Mouse (Mus musculus): ENCODE measurements at regions not wholly inside any gene's neighbourhood (a gene's known extent, or its start where the extent isn't known, plus 50 kb on each side); places are given as distances from the start of the nearest gene placed in this dataset.
A peak's percentile ranks its signal among the peaks of the same experiment; 100 is the strongest.

DNA sequence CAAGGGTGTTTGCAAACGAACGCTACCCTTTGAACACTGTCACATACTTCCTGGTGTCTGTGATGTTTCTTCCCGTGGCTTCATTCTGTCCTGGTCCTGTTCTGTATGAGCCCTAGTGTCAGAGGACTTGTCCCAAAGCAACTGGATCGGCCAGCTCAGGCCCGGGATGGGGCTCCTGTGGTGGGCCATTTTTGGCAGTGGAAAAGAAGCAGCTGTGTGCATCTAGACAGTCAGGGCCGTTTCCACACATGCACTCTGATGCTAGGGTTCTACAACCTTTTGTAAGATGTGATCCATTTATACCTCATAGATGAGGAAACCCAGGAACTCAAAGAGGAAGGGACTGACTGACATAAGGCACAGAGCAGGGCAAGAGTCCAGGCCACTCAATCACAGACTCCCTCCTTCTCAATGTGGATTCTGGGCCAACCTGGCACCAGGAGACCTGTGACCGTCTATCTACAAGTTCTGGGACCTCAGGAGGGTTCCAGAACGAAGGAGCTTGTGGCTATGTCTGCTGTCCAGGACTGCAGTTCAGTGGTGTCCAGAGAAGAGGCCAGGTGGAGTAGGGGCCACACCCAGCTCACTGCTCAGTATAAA lies 155.2 kb downstream of the Trim29 start:
- no peak for ATAC-seq (ENCODE audit: low TSS enrichment)

DNA sequence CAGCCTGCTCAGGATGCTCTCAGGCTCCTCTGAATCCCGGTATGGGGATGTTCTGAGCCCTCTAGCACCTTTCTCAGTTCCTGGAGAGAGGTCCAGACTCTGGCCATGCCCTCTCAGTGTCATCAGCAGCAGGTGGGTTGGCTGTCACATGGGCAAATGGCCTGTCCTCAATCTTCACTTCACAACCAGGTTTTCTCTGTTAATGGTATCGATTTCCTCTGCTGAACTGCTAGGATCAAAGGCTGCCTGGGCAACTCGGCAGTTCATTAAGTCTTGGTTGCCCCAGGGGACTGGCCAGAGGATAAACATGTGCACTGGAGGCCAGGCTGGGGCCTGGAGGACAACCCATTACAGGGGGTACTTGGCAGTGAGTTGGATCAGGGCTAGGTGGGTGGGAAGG lies 156.2 kb downstream of the Trim29 start:
- ATAC-seq (ENCODE audit: low TSS enrichment) = no peak

DNA sequence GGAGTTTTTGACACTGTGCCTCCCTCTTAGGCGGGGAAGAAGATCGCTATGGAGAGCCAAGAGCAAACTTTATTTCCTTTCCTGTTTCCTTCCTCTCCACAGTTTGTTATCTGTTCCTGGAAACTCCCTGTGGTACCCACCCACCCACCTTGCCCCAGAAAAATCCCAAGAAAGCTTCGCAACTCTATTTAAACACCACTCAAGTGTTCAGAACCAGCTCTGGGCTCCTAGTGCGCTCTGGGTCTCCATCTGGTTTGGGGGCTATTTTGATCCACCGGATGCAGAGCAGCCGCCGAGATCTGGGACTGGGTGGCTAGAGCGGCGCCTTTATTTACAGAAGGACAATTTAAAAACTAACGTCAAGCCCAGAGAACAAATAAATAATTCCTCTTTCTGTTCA lies 158.6 kb downstream of the Trim29 start:
- peak; percentile 58; the same call in 1 of the 2 replicates for ATAC-seq (ENCODE audit: low TSS enrichment)

DNA sequence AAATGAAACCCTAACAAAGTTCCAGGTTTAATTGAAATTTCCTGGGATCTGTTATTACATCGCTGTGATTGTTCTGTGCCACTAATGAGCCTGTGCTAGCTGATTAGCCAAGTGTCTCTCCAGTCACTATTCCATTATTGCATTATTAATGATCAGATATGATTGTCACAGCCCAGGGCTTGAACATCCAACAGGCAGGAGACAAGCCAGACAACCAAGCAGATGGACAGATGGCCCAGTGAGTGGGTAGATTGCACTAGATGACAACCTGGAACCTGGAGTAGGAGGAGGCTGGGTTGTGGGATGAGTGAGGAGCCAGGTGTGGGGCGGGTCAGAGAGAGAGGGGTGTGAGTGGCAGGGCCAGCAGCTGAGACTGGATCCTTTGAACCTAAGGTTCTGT lies 161.6 kb downstream of the Trim29 start:
- ATAC-seq (ENCODE audit: low TSS enrichment) = no peak

DNA sequence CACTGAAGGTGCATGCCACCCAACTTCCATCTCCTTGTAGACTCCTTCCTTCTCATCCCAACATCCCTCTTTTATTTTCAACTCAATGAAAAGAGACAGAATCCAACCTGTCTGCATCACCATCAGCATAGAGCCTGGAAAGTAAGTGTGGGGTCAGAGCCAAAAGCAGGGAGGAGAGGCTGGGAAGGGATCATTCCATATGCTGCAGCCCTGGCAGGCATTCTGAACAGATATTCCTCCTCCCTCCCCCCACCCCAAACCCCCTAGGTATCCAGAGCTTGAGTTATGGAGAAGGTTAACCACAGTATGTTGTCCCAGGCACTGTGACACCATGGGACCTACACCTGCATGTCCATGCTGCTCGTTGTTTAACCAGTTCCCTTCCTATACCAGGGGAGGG lies 162.5 kb downstream of the Trim29 start:
- ATAC-seq (ENCODE audit: low TSS enrichment) = no peak

DNA sequence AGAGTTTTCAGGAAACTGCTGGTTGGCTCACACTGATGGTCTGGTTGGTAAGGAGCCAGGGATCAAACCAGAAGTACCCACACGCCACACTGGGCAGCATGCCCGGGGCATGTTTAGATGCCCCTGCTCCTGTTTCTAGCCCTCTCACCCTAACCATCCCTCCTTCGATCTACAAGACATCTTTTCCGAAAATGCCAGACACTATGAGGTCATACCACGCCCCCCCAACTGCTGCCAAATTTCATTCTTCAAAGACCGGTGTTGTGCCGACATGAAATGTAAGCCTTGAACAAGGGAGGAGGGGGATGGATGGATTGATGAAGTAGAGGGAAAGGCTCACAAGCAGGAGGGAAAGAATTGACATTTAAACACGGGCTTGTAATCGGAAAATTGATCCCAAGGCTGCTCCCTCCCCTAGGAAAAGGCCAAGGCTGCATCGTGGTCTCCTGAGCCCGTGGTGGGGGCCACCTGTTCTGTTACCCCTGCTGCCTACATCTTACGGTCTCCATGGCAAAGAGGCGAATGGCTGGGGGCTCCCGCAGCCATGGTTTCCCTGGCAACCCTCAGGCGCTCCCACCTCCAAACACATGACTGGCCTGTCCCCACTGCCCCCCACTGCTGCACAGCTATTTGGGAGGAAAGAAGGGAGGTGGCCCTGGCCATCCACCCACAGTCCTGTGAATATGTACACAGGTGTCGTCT lies 163.1 kb downstream of the Trim29 start:
- no peak for ATAC-seq (ENCODE audit: low TSS enrichment)

DNA sequence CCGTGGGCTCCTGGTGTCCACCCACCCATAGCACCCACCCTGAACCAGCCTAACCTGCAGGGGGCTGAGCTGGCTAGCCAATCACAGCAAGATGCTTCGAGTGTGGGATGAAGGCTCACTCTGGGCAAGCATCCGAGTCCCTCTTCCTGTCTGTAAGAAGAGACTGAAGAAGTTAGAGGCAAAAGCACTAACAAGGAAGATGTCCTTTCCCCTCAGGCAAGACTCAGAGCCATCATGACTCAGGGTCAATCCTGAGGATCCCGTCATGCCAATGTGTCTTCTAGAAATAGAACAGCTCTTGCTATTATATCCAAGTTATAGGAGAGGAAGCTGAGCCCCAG lies 163.6 kb downstream of the Trim29 start:
- no peak for ATAC-seq (ENCODE audit: low TSS enrichment)

DNA sequence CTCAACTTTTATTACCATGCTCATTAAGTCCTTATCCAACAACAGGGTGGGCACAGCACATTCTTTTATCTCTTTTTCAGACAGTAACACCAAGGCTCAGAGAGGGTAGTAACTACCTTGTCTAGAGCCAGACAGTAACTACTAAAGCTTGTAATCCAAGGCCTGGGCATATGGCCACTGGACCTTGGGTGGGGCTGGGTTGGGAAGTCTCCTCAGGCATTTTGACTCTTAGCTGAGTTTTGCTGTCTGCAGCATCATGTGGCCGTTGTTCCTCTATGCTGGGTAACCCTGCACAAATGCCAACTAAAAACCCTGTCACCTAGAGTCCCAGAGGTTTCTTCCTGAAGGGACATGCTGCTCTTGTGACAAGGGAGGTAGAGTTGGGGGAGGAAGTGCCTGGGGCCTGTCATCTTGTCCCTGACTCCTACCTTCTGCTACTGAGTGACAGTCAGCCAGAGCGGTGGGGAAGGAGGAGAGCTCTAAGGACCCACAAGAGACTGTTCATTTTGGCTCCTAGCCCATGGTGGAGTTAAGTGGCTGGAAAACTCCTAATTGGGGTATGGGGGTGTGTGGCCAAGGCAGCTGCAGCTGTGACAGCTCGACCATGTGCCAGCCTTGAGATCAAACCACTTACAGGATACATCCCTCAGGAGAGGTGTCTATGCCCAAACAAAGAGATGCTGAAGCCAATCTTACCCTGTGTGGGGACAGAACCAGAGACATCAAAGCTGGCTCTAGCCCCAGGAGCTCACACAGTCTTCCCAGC lies 170.4 kb downstream of the Trim29 start:
- no peak for ATAC-seq (ENCODE audit: low TSS enrichment)

DNA sequence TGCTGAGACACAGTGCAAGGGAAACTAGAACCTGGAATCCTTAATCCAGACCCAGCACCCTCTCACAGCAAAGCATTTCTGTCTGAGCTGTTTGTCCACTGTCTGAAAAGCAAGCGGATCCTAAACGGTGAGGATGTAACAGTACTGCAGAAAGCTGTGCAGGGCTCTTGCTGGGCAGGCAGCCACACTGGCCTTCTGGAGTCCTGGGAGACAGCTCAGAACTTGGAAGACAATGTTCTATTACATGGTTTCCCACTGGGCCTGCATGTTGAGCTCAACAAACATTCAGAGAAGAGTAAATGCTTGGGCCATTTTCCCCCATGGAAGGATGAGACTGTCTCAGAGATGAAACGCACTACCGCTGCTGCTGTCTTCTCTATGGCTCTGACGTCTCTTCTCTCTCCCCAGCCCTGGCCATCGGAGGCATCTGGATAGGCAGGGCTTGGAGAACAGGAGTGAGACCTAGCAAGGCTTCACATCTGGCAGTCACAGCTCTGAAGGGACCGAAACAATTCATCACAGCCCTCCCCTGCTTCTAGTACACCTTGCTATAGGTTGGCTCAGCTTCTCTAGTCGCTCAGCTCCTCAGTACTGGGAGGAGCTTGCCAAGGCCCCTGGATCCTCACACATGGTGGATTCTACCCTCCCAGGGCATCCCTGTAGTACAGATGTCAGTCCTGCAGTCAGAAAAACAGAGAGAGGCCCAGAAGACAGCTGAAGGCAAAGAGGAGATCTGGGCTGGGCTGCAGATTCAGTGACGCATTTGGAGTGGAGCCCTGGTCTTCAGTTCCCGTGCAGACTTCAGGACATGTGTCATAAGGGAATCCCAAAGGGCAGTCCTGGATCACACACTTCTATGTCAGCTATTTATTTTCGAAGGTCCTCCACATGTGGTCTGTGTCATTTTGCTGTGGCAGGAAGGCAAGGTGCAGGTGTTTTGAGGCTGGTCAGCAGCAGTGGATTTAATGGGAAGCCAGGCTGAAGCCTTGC lies 171.7 kb downstream of the Trim29 start:
- ATAC-seq (ENCODE audit: low TSS enrichment) = peak; percentile 60; the same call in 1 of the 2 replicates

DNA sequence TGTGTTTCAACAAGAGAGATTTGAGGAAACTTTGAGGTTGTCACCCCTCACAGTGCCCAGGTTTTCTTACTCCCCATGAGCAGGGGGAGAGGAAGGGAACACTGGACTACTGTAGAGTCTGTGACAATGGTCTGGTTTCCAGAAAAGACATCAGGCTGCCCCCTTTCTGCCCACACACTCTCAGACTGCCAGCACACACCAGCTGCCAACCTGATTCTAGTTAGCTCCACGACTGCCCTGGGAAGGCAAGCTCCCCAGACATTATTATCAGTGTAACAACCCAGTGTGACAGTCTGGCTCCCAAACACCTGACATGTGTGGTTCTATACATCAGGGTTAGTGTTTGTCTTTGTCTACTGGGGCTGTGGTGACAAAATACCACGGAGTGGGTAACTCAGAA lies 172.5 kb downstream of the Trim29 start:
- peak; percentile 75 for ATAC-seq (ENCODE audit: low TSS enrichment)

DNA sequence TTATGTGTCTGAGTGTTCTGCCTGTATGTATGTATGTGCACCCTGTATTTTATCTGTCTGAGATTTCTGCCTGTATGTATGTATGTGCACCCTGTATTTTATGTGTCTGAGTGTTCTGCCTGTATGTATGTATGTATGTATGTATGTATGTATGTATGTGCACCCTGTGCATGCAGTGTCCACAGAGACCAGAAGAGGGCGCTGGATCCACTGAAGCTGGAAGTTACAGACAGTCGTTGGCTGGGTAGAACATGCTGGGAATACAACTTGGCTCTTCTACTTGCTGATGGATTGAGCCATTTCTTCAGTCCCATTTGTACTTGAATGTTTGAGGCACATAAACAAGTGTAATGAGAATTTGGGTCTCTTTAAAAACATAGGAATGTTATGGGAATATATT lies 173.3 kb downstream of the Trim29 start:
- ATAC-seq (ENCODE audit: low TSS enrichment) = no peak

DNA sequence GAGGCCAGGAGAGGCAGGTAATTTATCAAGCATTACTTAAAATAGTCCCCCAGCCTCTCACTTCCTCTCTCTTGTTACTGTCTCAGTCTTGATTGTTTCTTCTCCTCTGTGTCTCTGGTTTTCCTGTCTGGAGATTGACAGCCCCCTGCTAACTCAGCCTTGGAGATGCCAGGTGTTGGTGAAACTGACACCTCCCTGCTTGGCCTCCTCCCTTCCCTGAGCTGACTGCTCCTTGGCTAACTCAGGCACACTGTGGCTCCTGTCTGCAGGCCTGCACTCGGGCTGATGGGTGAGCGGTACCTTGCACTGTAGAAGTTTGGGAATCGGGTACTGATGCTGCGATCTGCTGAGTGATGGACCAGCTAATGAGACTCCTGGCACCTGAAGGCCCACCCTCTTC lies 176.1 kb downstream of the Trim29 start:
- no peak for ATAC-seq (ENCODE audit: low TSS enrichment)

DNA sequence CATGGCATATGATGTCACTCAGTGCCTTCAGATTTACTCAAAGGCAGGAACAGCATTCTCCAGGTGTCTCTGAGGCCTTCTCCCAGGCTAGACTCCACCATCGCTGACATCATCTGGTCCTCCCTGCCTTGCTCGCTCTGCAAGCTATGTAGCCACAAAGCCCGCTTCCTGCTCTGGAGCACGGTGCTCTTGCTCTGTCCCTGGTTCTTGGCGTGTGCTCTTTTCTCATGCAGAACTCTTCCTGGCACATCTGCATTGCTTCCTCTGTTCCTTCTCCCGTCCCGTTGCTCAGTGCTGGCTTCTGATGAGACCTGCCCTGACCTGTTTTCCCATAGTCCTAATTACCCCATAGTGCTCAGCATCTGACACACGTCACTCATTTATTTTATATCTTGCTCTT lies 178.6 kb downstream of the Trim29 start:
- no peak for ATAC-seq (ENCODE audit: low TSS enrichment)

DNA sequence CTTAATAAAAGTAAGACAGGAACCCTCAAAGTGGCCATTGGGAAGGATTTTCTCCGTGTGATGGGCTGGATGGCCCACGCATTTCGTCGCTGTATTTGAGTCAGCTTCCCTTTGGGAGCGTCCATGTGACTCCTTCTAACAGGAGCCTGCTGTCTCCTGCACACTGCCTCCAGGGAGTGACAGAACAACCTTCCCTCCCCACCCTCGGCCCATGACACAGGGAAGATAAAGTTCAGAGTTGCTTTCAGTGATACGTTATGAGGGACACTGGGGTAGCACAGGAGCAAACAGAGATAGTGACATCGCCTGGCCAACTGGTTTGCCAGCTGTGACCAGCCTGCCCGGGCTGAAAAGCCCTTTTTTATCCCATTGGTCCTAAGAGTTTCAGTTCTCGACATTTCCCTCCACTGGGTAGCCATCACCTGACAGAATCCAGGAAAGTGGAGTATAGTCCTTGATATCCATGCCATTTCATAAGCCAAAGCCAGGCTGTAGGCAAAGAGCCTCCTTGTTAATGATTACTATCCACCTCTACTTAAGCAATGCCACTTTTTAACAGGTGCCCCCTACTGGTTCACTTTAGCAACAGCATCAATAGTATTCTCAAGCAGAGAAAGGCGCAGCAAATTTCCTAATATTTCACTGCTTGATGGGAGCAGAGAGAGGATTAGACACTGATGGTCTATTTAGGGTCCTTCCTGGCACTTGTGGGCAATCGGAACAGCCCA lies 180.5 kb downstream of the Trim29 start:
- peak; percentile 41; the same call in 1 of the 2 replicates for ATAC-seq (ENCODE audit: low TSS enrichment)

DNA sequence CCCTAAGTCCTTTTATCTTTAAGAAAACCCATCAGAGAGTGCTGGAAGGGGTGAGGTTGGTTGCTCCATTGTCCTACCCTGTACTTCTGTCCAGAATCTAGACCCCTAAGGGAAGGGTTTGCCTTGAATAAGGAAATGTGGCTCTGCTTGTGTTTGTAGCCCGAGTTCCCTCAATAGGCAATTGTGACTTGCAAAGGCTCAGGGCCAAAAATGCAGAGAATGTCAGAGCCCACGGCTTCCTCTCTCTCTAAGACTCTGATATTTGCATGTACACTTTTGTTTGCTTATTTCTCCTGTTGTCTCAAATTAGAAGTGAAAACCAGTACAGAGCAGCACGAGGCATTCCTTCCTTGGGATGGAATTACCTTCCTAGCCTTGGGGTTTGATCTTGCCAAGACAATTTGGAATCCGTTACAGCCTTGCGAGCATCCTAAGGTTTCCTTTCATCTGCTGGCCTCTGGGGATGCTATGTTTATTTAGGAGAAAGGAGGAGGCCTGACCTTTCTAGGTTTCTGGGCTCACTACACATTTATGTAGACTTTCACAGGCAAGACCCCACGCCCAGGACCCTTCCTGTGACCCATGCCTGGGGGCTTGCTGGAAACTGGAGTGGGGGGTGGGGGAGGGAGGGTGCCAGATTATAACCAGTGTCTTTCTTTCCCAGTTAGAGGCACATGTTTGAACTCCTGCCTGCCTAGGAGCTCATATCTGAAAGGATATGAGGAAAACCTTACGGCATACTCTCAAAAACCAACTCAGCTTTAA lies 181.8 kb downstream of the Trim29 start:
- ATAC-seq (ENCODE audit: low TSS enrichment) = no peak

DNA sequence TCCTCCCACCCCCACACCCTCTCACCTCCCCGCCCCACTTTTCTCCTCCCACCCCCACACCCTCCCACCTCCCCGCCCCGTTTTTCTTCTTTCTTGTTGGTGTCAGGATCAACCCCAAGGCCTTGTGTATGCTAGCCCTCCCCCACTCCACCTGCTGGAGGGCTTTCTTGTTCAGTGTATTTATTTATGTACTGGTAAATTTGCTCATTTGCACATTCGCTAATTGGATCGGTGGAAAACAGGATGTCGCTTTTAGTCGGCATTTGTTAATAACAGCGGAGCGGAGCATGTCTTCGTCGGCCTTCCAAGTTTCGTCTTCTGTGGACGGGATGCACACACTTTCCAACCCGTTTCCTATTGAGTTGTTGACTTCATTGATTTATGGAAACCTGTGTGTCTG lies 187.9 kb downstream of the Trim29 start:
- no peak for ATAC-seq (ENCODE audit: low TSS enrichment)

DNA sequence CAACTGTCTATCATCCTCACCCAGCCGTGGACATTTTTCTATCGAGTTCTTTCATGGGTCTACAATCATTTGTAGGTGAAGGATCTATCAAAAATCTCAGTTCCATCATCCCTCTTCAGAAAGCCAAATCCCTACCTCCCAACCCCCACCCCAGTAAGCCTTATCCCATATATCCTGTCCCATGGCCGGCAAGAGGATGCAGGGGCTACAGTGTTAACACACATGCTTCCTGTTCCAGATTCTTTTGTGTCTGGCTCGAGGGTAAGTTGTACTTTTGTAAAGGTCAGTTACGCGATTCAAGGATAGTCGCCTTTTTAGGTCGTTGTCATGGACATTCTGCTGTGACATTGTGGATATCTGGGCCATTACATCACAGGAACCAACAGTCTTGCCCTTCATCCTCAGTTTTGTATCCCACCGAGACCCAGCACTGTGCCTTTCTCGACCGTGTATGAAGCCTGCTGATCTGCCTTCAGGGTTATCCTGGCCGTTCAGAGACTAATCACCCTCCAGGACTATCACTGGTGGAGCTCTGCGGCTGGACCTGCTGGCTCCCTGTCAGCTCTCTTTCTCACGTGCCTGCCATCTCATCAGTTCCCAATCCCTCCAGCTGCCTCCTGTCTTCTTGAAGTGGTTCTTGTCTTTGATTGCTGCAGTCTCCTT lies 193.8 kb downstream of the Trim29 start:
- ATAC-seq (ENCODE audit: low TSS enrichment) = no peak

DNA sequence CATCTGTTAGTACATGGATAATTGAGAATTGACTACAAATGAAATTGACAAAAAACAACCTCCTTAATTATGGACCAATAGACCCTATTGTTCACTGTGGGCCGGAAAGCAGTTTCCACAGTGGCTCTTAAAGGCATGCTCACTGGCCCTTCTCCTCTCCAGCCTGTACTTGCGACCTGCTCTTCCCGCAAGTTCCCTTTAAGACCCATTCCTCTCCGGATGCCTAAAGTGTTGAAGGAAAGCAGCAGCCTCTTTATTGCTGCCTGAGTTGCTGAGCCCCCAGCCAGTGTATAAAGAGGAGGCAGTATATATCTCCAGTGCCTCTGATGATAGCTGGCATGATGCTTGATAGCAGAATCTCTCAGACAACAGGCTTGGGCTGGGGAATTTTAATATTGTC lies 195.2 kb downstream of the Trim29 start:
- ATAC-seq (ENCODE audit: low TSS enrichment) = no peak

DNA sequence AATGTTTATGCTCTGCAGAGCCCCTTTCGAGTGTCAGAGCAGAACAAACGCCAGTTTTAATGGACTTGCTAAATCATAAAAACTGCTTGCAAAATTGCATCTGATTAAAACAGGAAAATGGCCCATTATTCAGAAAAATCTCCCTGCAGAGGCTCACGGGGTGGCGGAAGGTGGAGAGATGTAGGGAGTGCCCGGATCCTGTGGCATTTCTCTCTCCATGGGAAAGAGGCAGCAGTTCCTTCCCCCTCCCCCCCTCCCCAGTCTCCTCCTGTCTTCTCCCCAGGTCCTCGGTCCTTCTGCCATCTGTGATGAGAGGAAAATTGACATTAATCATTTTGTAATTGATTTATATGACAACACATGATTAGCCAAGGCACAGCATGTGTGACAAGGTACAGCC lies 195.6 kb downstream of the Trim29 start:
- ATAC-seq (ENCODE audit: low TSS enrichment) = no peak

DNA sequence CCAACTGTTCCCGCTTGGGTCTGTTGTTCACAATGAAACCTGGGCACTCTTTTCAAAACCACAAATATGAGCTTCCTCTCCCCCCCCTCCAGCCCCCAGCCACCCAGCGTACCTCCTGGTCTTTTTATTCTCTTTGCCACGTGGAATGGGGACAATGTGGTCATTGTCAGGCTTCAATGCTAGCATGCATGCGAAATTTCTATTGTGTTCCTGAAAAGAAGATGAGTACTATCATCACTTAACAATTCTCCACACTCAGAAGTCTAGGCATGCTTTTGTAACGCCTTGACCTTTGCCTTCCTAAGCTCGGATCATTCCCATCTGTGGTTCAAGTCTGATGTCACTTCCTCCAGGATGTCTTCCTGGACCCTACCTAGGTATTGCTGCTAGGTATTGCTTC lies 202.2 kb downstream of the Trim29 start:
- ATAC-seq (ENCODE audit: low TSS enrichment) = no peak

Data from frontal cortex, adult (tissue).